Mouse (Mus musculus) mouse embryonic stem cell (cell line): Measurements from ENCODE around the gene Dnmt3a.

Experiments
- in situ Hi-C, 2 experiments: fragments of 300-500 bp; cut with MboI; formaldehyde crosslinking; loops; 1 replicate in 1 of 2; 3 replicates in 1 of 2; pipeline ENCODE4 v1.14.3; 2019 to 2020; ENCODE audit warnings: low sequenced_read_pairs in 2 of 2, low pct_unique_long_range_greater_than_20kb in 1 of 2, mixed read lengths in 1 of 2; ENCODE audit not compliant: unreplicated experiment in 1 of 2

The Dnmt3a gene

GRCm38 (mm10) chr12:3890753-3891751 is 85.2 kb downstream of the Dnmt3a start:
- in situ Hi-C loops = no loop called here

- in situ Hi-C loops = no loop called here
Measured at GRCm38 (mm10) chr12:3891779-3892239, 86.0 kb downstream of the Dnmt3a start.

- in situ Hi-C loops = no loop called here
Measured at GRCm38 (mm10) chr12:3892240-3893059, 86.6 kb downstream of the Dnmt3a start.

- in situ Hi-C loops = no loop called here
Measured at GRCm38 (mm10) chr12:3893335-3893734, 87.5 kb downstream of the Dnmt3a start.

GRCm38 (mm10) chr12:3894525-3894924 is 88.7 kb downstream of the Dnmt3a start:
- in situ Hi-C loops = no loop called here

- in situ Hi-C loops = no loop called here
Measured at GRCm38 (mm10) chr12:3897057-3897545, 91.3 kb downstream of the Dnmt3a start.

GRCm38 (mm10) chr12:3898811-3899210 is 93.0 kb downstream of the Dnmt3a start:
- in situ Hi-C loops = no loop called here

- in situ Hi-C loops = no loop called here
Measured at GRCm38 (mm10) chr12:3905436-3905835, 99.6 kb downstream of the Dnmt3a start.

GRCm38 (mm10) chr12:3906308-3906707 is 100.5 kb downstream of the Dnmt3a start:
- in situ Hi-C loops = no loop called here

GRCm38 (mm10) chr12:3907008-3907407 is 101.2 kb downstream of the Dnmt3a start:
- in situ Hi-C loops = no loop called here

- in situ Hi-C loops = no loop called here
Measured at GRCm38 (mm10) chr12:3907418-3907817, 101.6 kb downstream of the Dnmt3a start.

GRCm38 (mm10) chr12:3910466-3911093 is 104.8 kb downstream of the Dnmt3a start:
- in situ Hi-C loops = no loop called here

GRCm38 (mm10) chr12:3911831-3912348 is 106.1 kb downstream of the Dnmt3a start:
- in situ Hi-C loops = no loop called here

- in situ Hi-C loops = no loop called here
Measured at GRCm38 (mm10) chr12:3915852-3916251, 110.0 kb downstream of the Dnmt3a start.

- in situ Hi-C loops = no loop called here
Measured at GRCm38 (mm10) chr12:3917668-3918341, 112.0 kb downstream of the Dnmt3a start.

- in situ Hi-C loops = no loop called here
Measured at GRCm38 (mm10) chr12:3918577-3918976, 112.8 kb downstream of the Dnmt3a start.

- in situ Hi-C loops = no loop called here
Measured at GRCm38 (mm10) chr12:3919423-3919822, 113.6 kb downstream of the Dnmt3a start.

GRCm38 (mm10) chr12:3926127-3926526 is 120.3 kb downstream of the Dnmt3a start:
- in situ Hi-C loops = loop anchor here (5.0 to 10.0 kb wide), 2 partner anchors 149 to 156 kb away; partner anchors contain the start of gene Dnajc27 (in 1 of the 2)
